Mouse (Mus musculus): ENCODE measurements around the gene Ttll3.

DNA sequence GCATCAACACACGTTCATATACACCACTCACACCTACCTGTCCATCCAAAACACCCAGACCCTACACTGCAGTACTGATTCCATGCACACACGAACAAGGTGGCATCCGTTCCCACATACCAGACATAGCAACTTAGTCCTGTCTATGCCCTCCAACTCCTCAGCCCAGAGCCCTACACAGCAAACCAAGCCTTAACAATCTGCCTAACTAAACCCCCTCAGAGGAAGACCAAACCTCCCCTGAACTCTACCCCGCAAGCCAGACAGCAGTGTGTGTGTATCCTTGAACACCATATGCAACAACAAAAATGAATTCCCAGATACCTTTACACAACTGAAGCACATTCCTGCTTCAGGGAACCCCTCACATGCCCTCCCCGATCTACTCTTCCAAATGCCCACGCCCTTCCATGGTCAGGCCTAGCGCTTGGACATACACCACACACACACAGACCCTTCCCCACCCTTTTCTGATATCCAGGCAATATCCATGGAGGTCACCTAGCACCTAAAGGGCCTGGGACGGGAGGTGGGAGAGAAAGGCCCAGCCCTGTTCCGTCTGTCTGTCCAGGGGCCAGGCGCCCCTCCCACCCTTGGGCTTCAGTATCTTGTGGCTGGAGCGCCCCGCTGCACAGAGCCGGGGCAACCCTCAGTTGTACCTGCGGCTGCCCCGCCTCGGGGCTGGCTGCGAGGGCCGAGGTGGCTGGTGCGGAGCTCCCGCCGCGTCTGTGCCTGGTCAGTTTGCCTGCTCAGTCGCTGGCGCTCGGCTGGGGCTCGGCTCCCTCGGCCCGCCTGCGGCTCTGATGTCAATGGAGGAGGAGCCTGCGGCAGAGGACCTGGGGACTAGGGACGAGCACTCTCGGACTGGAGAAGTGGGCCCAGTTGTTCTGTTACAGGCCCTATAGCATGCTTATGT is 45.6 kb upstream of the Ttll3 start, which contains the start of gene Camk1:
- TF ChIP-seq CTCF (conservative IDR thresholded peaks at IDR 0.05 in 1 of 2, IDR thresholded peaks at IDR 0.05 in 1 of 2; ENCODE audit: low read depth in 2 of 2, low read length in 2 of 2): no peak
- no peak for TF ChIP-seq JUND (conservative IDR thresholded peaks at IDR 0.05; ENCODE audit: low read depth, low read length)

Data from CH12.LX (cell line).